Mouse (Mus musculus) brain, adult 2 months (tissue): ENCODE data around the gene Rab8a.
A peak's percentile ranks its signal among the peaks of the same experiment; 100 is the strongest.
"Not testable (repeated sequence)": the region's sequence is repeated elsewhere in the genome, so short reads cannot be mapped to it uniquely, and the experiment has no call there.

Experiments used
- DNase-seq: peaks from one replicate; pipeline ENCODE4 v3.0.0; 2011; ENCODE audit warnings: low read depth, low spot score

Gene Rab8a

DNA sequence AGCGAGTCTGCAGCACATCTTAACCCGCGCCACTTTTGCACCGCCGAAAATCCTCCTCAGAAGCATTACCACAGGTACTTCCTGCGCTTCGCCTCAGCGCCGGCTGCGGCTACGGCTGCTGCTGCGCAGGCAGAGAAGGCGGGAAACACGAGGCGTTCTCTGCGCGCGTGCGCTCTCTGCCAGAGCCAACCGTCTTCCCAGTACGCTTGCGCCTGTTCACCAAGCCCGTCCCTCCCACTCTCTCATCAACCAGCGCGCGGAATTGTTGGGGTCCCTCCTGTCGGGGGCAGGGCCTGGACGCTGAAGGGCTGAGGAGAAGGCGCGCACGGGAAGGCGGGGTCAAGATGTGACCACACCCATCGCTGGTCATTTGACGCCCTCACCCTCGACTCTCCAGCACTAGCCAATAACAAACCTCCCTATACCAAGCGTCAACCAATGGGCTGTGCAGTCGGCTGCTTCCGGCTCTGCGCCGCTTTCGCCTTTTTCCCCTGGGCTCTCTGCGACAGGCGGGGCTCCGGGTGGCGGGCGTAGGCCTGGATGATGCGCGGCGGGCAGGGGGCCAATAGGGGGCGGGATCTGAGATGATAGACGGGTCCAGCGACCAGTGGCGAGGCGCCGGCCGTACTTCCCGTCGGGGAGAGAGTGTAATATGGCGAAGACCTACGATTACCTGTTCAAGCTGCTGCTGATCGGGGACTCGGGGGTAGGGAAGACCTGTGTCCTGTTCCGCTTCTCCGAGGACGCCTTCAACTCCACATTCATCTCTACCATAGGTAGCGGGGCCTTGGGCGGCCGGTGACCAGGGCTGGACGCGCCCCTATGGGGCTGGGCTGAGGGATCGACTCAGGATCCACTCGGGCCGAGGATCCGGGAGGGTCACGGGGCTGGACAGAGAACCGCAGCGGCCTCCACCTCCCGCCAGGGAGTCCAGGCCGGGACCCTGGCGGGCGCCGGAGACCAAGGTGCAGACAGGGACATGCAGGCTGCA is at the start of gene Rab8a:
TSS of gene Rab8a (plus strand) at position 494 of the 991 bp plus-strand sequence.
- DNase-seq = peak; percentile 100

DNA sequence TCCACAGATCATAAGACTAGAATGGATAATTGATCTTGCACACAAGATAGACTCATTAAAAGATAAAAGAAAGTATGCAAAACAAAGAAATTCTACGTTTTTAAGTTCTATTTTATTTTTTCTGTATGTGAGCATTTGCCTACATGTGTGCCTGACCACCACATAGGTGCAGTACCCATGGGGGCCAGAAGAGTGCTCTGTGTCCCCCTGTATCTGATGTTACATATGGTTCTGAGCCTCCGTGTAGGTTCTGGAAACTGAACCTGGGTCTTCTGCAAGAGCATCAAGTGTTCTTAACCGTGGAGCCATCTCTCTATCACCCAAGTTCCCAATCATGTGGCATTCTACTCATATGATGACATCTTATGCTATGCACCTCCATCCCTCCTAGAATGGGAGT is 48.5 kb upstream of the Rab8a start:
- no peak for DNase-seq

DNA sequence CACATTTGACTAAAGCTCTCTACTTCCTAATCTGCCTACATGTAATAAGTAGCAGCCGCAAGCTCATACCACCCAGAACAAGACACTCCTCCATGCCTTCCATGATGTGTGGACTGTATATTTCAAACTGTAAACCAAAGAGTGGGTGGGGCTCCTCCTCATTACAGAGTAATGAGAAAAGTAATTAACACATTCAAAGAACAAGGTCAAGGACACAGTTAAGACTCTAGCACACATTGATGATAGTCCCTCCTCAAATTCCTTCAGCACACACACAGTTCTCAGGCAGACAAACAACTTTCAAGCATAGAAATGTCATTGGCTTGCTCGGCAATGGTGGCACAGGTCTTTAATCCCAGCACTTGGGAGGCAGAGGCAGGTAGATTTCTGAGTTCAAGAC is 45.8 kb upstream of the Rab8a start:
- DNase-seq = no peak

DNA sequence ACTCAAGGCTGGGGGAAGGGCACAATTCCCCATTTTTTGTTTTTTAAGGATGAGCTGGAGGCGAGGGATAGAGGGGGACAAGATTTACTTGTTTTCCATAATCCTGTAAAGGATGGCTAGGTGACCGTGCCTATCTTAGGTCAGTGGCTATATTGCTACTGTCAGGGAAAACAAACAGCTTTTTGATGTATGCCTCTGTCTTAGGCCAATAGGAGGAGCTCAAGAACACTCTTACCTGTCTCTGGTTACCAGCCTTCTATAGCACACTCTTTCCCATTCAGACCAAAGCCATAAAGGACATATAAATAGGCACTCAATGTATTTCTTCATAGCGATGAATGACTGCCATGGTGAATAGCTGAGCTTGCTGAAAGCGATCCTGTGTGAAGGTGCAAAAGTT is 42.4 kb upstream of the Rab8a start:
- DNase-seq = no peak

DNA sequence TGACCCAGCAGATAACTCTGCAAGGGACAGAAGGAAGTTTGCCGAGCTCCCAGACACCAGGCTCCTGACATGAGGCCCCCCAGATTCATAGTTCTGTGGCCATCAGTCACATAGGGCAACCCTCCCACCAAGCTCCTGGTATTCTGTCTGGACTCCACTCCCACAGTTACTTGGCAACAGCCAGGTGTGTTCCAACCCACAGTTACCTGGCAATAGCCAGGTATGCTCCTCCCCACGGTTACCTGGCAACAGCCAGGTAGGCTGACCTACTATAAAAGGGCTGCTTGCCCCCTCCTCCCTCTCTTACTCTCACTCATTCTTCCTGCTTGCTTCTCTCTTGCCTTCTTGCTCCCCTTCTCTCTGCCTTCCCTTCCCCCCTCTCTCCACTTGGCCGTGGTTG is 39.5 kb upstream of the Rab8a start:
- DNase-seq = not testable (repeated sequence)

DNA sequence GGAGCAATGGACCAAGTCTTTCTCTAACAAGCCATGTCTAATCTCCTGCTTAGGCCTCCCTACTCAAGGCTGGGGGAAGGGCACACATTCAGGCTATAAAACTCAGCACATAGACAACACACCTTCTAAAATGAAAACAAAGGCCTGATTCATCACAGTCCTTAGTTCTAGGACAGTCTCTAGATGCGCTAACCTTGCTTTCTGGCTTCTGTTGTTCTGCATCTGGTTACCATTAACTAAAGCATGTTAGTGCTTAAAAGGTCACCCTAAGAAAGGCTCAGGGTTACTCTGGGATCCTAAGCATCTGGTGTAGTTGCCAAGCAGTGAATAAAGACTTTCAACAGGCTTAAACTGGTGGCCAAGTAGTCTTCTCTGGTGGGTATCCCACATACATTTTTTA is 39.0 kb upstream of the Rab8a start:
- no peak for DNase-seq

DNA sequence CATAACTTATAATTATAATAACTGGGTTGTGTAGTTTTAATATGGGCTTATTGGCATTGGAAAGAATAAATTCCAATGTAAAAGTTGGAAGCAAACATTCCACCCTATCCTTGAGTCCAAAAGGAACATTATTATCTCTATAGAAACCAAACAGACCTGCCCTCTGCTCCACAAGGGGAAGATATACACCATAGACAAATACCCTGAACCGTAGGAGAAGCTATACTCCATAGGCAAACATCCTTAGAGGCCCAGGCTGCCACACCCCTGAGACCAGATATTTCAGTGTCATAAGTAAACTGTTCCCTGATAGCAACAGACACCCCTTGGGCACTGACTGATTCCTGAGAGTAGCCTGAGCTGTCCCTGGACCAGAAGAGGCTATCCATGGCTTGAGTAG is 33.2 kb upstream of the Rab8a start:
- no peak for DNase-seq

DNA sequence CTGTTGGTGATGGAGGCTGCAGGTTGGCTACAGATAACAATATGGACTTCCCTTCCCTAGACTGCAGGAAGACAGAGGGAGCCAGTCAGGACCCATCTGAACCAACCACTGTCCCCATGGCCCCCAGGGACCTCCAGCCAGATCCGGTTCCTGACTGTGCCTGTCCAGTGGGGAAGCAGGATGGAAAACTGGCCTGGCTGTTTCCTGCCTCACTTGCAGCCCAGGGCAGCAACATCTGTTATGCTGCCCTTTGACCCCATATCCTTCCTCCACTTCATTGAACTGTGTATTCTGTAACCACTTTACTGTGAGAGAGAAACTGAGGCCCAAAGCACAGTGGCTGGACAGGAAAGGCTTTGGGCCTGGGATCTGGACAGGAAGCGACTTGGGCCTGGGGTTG is 29.7 kb upstream of the Rab8a start:
- DNase-seq = no peak

DNA sequence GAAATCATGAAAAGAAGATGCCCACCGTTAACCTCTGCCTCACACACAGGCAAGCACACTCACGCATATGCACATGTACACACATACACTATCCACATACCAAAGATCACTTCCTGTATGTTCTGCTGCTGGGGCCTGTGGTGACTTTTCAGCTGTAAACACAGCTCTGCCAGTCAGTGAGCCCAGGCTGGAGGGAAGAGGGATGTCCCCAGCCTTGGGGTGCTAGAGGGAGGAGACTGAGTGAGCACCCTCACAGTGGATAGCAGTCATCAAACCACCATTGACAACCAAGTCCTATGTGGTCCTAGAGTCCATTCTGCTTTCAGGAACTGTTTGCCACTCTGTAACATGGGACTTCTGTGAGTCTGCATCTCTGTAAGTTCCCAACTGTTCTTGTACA is 29.1 kb upstream of the Rab8a start:
- DNase-seq = no peak

DNA sequence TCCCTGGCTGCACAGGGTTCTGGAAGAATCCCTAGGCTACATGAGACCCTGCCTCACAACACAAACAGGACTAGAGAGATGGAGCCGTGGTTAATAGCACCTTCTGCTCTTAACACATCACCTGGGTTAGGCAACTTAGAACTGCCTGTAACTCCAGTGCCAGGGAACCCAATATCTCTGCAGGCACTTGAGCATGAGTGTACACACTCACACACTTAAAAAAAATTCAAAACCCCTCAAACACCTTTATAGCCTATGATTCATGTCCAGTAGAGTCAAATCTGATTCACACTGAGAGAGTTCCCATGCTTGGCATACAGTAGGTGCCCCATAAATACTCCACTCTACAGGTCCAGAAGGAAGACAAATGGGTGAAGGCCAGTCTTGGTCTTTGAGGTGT is 28.6 kb upstream of the Rab8a start:
- no peak for DNase-seq

DNA sequence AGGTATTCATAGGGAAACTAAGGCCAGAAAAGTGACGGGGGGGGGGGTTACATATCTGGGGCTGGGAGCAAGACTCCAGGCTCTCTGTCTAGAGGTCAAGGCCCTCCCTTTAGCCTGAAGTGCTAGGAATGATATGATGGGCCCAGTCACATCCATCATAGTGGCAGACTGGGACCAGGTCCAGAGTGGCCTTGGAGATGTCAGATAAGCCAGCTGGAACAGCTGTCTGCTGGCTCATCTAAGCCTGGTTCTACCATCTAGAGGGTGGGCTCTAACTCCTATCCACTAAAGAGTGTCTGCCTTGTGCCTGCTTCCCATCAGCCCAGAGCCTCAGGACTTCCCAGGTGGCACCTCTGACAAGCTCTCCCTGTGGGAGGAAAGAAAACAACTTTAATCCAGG is 28.1 kb upstream of the Rab8a start:
- DNase-seq = no peak

DNA sequence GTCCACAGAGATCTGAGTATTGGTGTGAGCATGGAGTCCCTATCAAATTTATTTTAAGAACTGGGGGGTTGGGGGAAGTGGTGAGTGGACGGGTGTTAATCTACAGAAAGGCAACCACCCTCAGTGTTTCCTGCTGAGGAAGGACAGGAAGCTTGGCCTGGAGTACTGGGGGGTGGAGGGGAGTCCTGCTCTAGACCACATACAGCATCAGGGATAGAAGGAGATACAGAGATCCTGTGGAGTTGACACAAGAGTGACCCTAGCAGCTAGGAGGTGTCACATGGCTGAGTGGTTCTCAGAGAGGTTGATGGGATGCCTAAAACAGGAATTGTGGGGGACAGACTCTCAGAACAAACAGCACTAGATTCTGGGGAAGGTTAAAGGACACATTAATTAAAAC is 27.5 kb upstream of the Rab8a start:
- DNase-seq = no peak

DNA sequence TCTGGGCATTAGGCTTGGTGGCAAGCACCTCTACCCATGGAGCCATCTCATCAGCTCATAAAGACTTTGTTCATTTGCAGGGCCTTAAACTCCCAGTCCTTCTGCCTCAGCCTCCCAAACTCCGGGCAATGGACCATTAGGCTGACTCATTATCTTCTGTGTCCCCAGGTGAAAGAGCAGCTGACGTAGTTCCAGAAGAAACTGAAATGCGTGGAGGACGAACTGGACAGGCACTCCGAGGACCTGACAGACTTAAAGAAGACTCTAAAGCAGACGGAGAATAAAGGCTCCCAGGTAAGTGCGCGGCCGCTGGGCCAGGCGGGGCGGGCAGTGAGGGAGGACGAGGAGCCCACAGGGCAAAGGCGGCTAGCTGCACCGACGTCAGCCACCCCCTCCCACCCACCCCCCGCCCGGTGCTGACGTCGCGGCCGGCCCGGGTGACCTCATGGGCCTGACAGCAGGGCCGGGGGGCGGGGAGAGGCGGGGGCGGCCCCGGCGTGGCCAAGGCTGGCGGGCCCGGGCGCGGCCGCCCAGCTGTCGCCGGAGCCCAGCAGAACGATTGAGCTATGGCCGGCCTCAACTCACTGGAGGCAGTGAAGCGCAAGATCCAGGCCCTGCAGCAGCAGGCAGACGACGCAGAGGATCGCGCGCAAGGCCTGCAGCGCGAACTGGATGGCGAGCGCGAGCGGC is 26.1 kb upstream of the Rab8a start, which contains the start of gene Tpm4:
TSS of gene Tpm4 (plus strand) at position 220 of the 690 bp plus-strand sequence.
- peak; percentile 69 for DNase-seq

DNA sequence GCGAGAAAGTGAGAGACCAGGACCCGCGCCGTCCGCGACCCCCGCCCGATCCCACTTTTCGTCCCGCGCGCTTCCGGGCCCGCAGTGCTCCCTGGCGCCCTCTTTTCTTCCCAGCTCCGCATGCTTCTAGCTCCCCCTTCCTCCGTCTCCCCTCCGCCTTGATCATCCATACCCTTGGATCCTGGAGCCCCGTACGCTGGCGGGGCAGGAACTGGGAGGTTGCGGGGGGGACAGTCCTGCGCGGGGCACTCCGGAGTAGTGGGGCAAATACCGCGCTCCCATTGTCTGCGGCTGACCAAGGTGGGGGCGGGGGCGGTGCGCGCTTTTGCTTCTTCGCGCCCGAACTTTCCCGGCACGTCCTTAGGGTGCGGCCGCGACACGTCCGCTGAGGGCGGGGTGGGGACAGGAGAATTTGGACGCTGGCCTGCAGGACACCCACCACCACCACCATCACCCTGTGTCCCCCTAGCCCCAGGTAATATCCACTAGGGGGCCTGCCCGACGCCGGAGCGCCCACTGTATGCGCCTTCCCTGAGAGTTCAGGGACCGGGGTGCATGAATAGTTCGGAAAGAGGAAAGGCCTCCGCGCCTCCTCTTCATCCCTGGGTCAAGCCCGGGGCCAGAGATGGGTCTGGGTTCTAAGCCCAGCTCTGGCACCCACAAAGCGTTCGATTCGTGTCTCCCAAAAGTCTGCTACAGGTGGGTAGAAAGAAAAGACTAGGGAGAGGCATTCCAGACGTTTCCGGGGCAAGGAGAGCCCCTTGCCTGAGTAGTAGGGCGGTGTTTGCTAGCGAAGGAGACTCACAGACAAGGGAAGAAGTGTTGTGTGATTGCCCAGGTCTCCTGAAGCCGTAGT is 25.3 kb upstream of the Rab8a start:
- DNase-seq = no peak

DNA sequence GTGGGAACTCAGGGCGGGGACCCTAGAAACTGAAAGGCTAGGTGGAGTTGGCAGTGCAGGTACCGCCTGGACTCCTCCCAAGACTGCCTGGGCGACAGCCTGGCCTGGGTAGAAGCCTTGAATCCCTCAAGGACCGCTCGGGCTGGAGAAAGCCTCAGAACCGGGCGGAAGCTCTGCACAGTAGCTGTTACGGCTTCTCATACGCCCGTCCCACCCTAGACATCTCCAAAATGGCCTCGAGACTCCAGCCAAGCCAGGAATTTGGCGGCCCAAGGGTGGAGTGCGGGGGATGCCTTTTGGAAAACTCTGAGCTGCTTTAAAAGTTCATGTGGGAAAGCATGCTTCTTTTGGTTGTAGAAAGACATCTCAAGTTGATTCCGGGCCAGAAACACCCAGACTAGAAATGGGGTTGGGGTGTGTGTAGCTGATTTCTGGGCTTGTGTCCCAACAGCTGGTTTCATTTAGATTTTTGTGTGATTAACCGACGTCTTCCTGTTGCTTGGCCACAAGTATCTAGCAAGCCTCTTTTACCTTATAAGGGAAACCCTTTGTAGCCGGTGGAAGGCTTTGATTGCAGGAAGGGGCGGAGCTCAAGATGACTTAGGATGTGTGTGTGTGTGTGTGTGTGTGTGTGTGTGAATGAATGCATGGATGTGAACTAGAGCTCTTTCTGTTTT is 24.6 kb upstream of the Rab8a start:
- DNase-seq = peak; percentile 68

DNA sequence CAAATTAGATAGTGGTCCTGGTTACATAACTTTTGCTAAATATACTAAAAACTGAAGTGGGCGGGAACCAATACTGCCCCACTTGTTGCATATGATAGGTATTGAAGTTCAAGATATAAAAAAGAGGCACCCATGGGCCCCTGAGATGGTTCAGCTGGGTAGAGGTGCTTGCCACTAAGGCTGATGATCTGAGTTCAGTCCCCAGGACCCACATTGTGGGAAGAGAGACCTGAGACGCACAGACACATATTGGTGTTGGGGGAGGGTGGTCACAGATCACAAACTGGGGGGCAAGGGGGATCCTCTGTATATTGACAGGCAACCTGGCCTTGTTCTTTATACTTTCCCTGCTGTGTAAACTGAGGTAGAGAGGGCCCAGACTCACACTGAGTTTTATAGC is 23.6 kb upstream of the Rab8a start:
- no peak for DNase-seq

DNA sequence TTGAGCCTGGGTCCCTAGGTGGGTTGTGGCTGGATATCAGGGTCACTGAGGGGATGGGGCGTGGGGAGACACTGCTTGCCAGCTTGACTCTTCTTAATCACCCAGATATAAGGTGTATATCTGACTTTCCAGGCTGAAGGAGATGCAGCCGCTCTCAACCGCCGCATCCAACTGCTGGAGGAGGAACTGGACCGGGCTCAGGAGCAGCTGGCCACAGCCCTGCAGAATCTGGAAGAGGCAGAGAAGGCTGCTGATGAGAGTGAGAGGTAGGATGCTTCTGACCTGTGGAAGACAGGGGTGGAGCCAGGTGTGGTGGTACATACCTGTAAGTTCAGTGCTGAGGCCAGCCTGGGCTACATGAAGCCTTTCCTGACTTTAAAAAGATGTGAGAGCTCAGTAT is 22.5 kb upstream of the Rab8a start:
- no peak for DNase-seq

DNA sequence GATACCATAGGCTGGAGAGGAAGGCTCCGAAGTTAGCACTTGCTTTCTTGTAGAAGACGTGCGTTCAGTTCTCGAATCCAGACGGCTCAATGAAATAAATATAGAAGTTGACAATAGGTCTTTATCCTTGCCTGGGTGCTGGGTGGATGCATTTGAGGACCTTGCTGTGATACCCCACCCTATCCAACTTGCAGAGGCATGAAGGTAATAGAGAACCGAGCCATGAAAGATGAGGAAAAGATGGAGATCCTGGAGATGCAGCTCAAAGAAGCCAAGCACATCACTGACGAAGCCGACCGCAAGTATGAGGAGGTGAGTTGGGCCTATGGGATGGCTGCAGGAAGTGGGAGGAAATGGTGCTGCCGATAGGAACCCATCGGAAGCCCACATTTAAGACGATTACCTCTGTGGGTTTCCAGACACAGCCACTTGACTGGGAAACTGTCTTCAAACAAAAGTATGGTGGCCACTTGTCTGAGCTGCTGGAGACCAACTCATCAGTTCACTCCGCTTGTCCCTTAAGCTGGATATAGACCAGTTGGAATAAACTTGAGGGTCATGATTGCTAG is 17.7 kb upstream of the Rab8a start:
- DNase-seq = no peak

DNA sequence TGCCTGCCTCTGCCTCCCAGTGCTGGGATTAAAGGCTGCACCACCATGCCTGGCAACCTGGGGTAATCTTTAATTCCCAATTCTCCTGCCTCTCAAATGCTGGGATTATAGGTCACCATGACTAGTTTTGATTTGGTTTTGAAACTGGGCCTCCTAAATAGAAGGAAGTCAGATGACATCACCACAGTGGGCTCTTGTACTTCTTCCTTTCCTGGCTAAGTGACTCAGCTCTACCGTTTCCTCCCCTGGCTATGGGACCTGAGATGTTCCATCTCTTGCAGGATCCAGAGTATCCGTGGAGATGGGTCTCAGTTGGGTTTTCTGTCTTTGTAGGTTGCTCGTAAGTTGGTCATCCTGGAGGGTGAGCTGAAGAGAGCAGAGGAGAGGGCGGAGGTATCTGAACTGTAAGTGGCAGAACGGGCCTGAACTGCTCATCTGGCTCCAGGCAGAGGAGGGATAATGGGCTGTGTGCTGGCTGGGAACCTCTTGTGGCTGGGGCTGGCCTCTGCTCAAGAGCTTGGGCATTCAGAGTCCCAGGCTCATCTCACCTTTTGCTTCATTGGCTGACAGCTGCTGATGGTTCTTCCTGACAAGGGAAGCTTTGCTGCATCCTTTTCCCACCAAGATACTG is 16.5 kb upstream of the Rab8a start:
- no peak for DNase-seq

DNA sequence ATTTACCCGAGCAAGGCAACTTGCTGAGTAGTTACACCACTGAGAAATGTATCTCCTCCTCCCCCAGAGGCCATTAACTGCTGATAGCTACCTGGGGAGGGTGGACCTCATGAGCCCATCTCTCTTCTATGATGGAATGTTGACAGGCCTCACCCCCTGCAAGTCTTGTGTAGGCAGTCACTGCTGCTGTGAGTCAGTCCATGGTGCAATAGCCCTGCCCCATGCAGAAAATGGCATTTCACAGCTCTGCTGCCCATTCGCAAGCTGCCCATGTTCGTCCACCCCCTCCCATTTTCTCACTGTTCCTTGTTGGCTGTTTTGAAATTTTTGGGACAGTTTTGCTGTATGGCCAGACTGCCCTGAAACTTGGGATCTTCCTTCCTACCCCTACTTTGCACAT is 15.5 kb upstream of the Rab8a start:
- DNase-seq = no peak

DNA sequence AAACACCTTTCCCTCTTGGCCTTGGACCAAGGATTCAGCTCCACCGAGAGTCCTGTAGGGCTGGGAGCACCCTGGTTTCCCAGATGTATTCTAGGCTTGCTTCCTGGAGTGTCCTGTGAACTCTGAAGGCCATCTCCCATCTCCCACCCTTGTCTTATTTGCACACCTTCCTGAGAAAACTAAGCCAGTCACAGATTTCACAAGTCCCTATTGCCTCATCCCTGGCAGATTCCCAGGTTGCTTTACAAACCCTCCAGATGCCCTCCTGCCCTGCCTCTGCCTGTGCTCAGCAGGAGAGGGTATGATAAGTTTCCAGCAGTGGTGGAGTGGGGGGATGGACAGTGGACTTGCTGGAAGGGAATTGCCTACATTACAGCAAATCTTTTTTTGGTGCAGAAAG is 14.9 kb upstream of the Rab8a start:
- DNase-seq = no peak
